Mouse (Mus musculus) MEL (cell line): ENCODE measurements around the gene Rab30. TPM values are rescaled to one million over a fixed set of nuclear protein-coding genes. Genes with fewer than 3 reads are reported as not detected.

Experiments
- DNase-seq: peaks from one replicate; pipeline ENCODE4 v3.0.0; 2011; ENCODE audit warnings: low read depth, low spot score
- H3K27ac ChIP-seq: 2 replicates; pipeline ENCODE4 v1.5.1; 2012; ENCODE audit warnings: low read depth, mild to moderate bottlenecking, control low read depth, low read length, moderate library complexity; ENCODE audit not compliant: control insufficient read depth
- H3K27me3 ChIP-seq, 2 experiments: fragments of 150-350 bp in 1 of 2; sonication (generic) in 1 of 2; 2 replicates each; pipeline ENCODE4 v1.6.1; 2012; ENCODE audit warnings: low read length in 2 of 2, mild to moderate bottlenecking in 2 of 2, improper control_type of control experiment in 1 of 2, moderate library complexity in 1 of 2; ENCODE audit not compliant: insufficient read depth in 2 of 2, control insufficient read depth in 1 of 2
- H3K36me3 ChIP-seq, 2 experiments: 2 replicates each; pipeline ENCODE4 v1.6.1; 2012 to 2014; ENCODE audit warnings: low read length in 2 of 2, improper control_type of control experiment in 1 of 2, inconsistent platforms in 1 of 2, mild to moderate bottlenecking in 1 of 2; ENCODE audit not compliant: insufficient read depth in 2 of 2, control insufficient read depth in 1 of 2
- H3K4me1 ChIP-seq, 2 experiments: fragments of 150-350 bp in 1 of 2; sonication (generic) in 1 of 2; 2 replicates each; pipeline ENCODE4 v1.6.1; 2012; ENCODE audit warnings: low read length in 2 of 2, improper control_type of control experiment in 1 of 2, mild to moderate bottlenecking in 1 of 2; ENCODE audit not compliant: insufficient read depth in 2 of 2, control insufficient read depth in 1 of 2
- H3K4me3 ChIP-seq, 2 experiments: fragments of 150-350 bp in 1 of 2; sonication (generic) in 1 of 2; 2 replicates each; pipeline ENCODE4 v1.5.1; 2012; ENCODE audit warnings: low read depth in 2 of 2, low read length in 2 of 2, mild to moderate bottlenecking in 2 of 2, moderate library complexity in 2 of 2, control low read depth in 1 of 2, improper control_type of control experiment in 1 of 2; ENCODE audit not compliant: control insufficient read depth in 1 of 2, insufficient read depth in 1 of 2
- H3K79me2 ChIP-seq: 2 replicates; pipeline ENCODE4 v1.6.1; 2012; ENCODE audit warnings: mild to moderate bottlenecking, low read length, moderate library complexity; ENCODE audit not compliant: control insufficient read depth, poor library complexity, insufficient read depth
- H3K9ac ChIP-seq: 2 replicates; pipeline ENCODE4 v1.6.1; 2012; ENCODE audit warnings: low read depth, mild to moderate bottlenecking, control low read depth, low read length, moderate library complexity; ENCODE audit not compliant: control insufficient read depth, poor library complexity, severe bottlenecking
- H3K9me3 ChIP-seq: fragments of 150-350 bp; sonication (generic); replicated peaks from 2 replicates; pipeline ENCODE4 v1.6.1; 2012; ENCODE audit warnings: mild to moderate bottlenecking, low read length, improper control_type of control experiment, moderate library complexity; ENCODE audit not compliant: insufficient read depth
- BHLHE40 ChIP-seq: IDR thresholded peaks from 2 replicates; pipeline ENCODE4 v1.6.1; 2012; ENCODE audit warnings: low read depth, mild to moderate bottlenecking, inconsistent platforms, low read length, improper control_type of control experiment, borderline replicate concordance
- CHD2 ChIP-seq: IDR thresholded peaks from 2 replicates; pipeline ENCODE4 v1.6.1; 2011; ENCODE audit warnings: low read length, improper control_type of control experiment
- CTCF ChIP-seq, 3 experiments: IDR thresholded peaks in 2 of 3; conservative IDR thresholded peaks in 1 of 3; 2 replicates each; pipeline ENCODE4 v1.5.1; 2011 to 2012; ENCODE audit warnings: low read length in 3 of 3, low read depth in 2 of 3, mild to moderate bottlenecking in 2 of 3, improper control_type of control experiment in 1 of 3, inconsistent platforms in 1 of 3, mixed read lengths in 1 of 3, moderate library complexity in 1 of 3; ENCODE audit not compliant: control insufficient read depth in 1 of 3, insufficient read depth in 1 of 3, poor library complexity in 1 of 3, severe bottlenecking in 1 of 3
- EP300 ChIP-seq, 2 experiments: IDR thresholded peaks; 2 replicates each; pipeline ENCODE4 v1.6.1; 2011; ENCODE audit warnings: improper control_type of control experiment in 2 of 2, low read length in 2 of 2, low read depth in 1 of 2, mild to moderate bottlenecking in 1 of 2
- HCFC1 ChIP-seq: IDR thresholded peaks from 2 replicates; pipeline ENCODE4 v1.6.1; 2012; ENCODE audit warnings: low read depth, mild to moderate bottlenecking, inconsistent platforms, low read length, improper control_type of control experiment, moderate library complexity
- MAX ChIP-seq: IDR thresholded peaks from 2 replicates; pipeline ENCODE4 v1.6.1; 2011; ENCODE audit warnings: low read length, improper control_type of control experiment
- MAZ ChIP-seq: IDR thresholded peaks from 2 replicates; pipeline ENCODE4 v1.6.1; 2012; ENCODE audit warnings: low read depth, mild to moderate bottlenecking, inconsistent platforms, low read length, improper control_type of control experiment
- MEF2A ChIP-seq: IDR thresholded peaks from 2 replicates; pipeline ENCODE4 v1.6.1; 2014; ENCODE audit warnings: low read depth, mild to moderate bottlenecking, inconsistent platforms, low read length, improper control_type of control experiment; ENCODE audit not compliant: poor library complexity, insufficient replicate concordance, severe bottlenecking; ENCODE audit errors: extremely low read depth
- MYB ChIP-seq: IDR thresholded peaks from 2 replicates; pipeline ENCODE4 v1.6.1; 2011; ENCODE audit warnings: mild to moderate bottlenecking, low read depth, low read length, improper control_type of control experiment
- MYC ChIP-seq: IDR thresholded peaks from 2 replicates; pipeline ENCODE4 v1.6.1; 2011; ENCODE audit warnings: low read depth, mild to moderate bottlenecking, low read length, improper control_type of control experiment, moderate library complexity
- NRF1 ChIP-seq: IDR thresholded peaks from 2 replicates; pipeline ENCODE4 v1.6.1; 2014; ENCODE audit warnings: low read depth, mild to moderate bottlenecking, inconsistent platforms, low read length, improper control_type of control experiment, moderate library complexity; ENCODE audit not compliant: poor library complexity, insufficient read depth, severe bottlenecking
- POLR2AphosphoS5 ChIP-seq: IDR thresholded peaks from 2 replicates; pipeline ENCODE4 v1.6.1; 2012; ENCODE audit warnings: low read depth, borderline replicate concordance, mild to moderate bottlenecking, inconsistent platforms, low read length, moderate library complexity, mixed read lengths
- RAD21 ChIP-seq: IDR thresholded peaks from 2 replicates; pipeline ENCODE4 v1.6.1; 2011; ENCODE audit warnings: mild to moderate bottlenecking, low read depth, low read length, improper control_type of control experiment
- RCOR1 ChIP-seq: IDR thresholded peaks from 2 replicates; pipeline ENCODE4 v1.6.1; 2012; ENCODE audit warnings: low read depth, mild to moderate bottlenecking, inconsistent platforms, low read length, improper control_type of control experiment
- SIN3A ChIP-seq: IDR thresholded peaks from 2 replicates; pipeline ENCODE4 v1.6.1; 2012; ENCODE audit warnings: low read length, improper control_type of control experiment, inconsistent platforms
- TAL1 ChIP-seq: IDR thresholded peaks from 2 replicates; pipeline ENCODE4 v1.6.1; 2012; ENCODE audit warnings: mild to moderate bottlenecking, inconsistent platforms, low read length, moderate library complexity, mixed read lengths
- USF1 ChIP-seq: IDR thresholded peaks from 2 replicates; pipeline ENCODE4 v1.6.1; 2014; ENCODE audit warnings: low read depth, mild to moderate bottlenecking, inconsistent platforms, low read length, improper control_type of control experiment, moderate library complexity
- ZC3H11A ChIP-seq: IDR thresholded peaks from 2 replicates; pipeline ENCODE4 v1.6.1; 2012; ENCODE audit warnings: low read depth, mild to moderate bottlenecking, inconsistent platforms, low read length, improper control_type of control experiment
- ZMIZ1 ChIP-seq: IDR thresholded peaks from 2 replicates; pipeline ENCODE4 v1.6.1; 2012; ENCODE audit warnings: low read depth, mild to moderate bottlenecking, inconsistent platforms, low read length, improper control_type of control experiment, moderate library complexity
- ZNF384 ChIP-seq: IDR thresholded peaks from 2 replicates; pipeline ENCODE4 v1.6.1; 2012; ENCODE audit warnings: low read depth, mild to moderate bottlenecking, inconsistent platforms, low read length, improper control_type of control experiment
- polyA plus RNA-seq, 2 experiments: library from polyadenylated mRNA; stranded (reverse) in 1 of 2; unstranded in 1 of 2; fragments of >175 nt in 1 of 2; fragments of >200 nt in 1 of 2; gene quantifications; 2 replicates each; pipeline versions ENCODE4 v1.2.1 to v1.2.4; 2012; ENCODE audit warnings: low replicate concordance in 2 of 2, low read depth in 1 of 2; ENCODE audit not compliant: insufficient read length in 2 of 2, insufficient read depth in 1 of 2, missing spikeins in 1 of 2
- total RNA-seq: library from RNA; depleted of rRNA; stranded (reverse); fragments of 300-350 nt; gene quantifications from 2 replicates; pipeline ENCODE4 v1.2.3, GENCODE M21; 2012

The Rab30 gene
- total and polyA plus RNA-seq, 3 experiments = 1.3 TPM; not detected in 1

GRCm38 (mm10) chr7:92827981-92828380 lies 86.6 kb downstream of the Rab30 start:
- Histone ChIP-seq H3K4me3 (no peak overlapping the region), H3K27ac (no peak overlapping the region), H3K27me3 (no peaks in the 10 kb centered on the region; a peak in 1 of 4 replicates), H3K79me2 (no peaks in the 10 kb centered on the region), H3K9me3 (no peaks in the 10 kb centered on the region), H3K4me1 (no peaks in the 10 kb centered on the region), H3K9ac (no peak overlapping the region), H3K36me3 (no peaks in the 10 kb centered on the region)
- DNase-seq = no peak
- TF ChIP-seq POLR2AphosphoS5 (no peak), RAD21 (no peak), ZMIZ1 (no peak), MEF2A (no peak), CHD2 (no peak), EP300 (IDR thresholded peaks at IDR 0.05; ENCODE audit: low read depth in 1 of 2, low read length in 2 of 2) (no peak), ZNF384 (no peak), MAZ (no peak), CTCF (IDR thresholded peaks at IDR 0.05 in 2 of 3, conservative IDR thresholded peaks at IDR 0.05 in 1 of 3; ENCODE audit: control insufficient read depth in 1 of 3, insufficient read depth in 1 of 3, low read depth in 2 of 3, low read length in 3 of 3, poor library complexity in 1 of 3, severe bottlenecking in 1 of 3) (no peak), TAL1 (no peak), HCFC1 (no peak), USF1 (no peak), ZC3H11A (no peak)

- Histone ChIP-seq H3K4me3 (no peak overlapping the region), H3K9me3 (no peaks in the 10 kb centered on the region), H3K27me3 (no peaks in the 10 kb centered on the region; a peak in 1 of 4 replicates), H3K4me1 (no peaks in the 10 kb centered on the region), H3K27ac (no peak overlapping the region), H3K36me3 (no peaks in the 10 kb centered on the region), H3K9ac (no peak overlapping the region), H3K79me2 (no peaks in the 10 kb centered on the region)
- DNase-seq = no peak
- TF ChIP-seq BHLHE40 = no peak
Measured at GRCm38 (mm10) chr7:92832395-92832794, 91.0 kb downstream of the Rab30 start.

DNA sequence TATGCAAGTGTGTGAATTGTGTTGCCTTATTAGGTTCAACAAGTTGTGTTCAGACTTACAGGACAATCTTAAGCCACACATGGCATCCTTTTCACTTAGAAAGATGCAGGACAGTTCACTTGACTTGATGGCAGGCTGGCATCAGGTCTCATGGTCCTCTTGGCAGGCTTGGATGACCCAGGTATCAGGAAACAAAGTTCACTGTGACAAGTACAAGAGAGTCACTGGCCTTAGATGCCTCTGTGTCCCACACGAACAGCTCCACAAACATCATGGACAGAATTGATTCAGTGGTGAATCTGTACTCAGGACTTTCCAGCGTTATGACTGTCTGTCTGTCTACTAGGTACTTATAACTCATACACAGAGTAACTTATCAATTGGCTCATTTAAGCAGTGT lies 93.0 kb downstream of the Rab30 start:
- no peaks in the 10 kb centered on the region for H3K79me2 ChIP-seq
- H3K27me3 ChIP-seq = no peaks in the 10 kb centered on the region
- H3K36me3 ChIP-seq = no peaks in the 10 kb centered on the region
- no peak overlapping the region for H3K4me3 ChIP-seq
- H3K27ac ChIP-seq = no peak overlapping the region
- no peak for DNase-seq
- no peaks in the 10 kb centered on the region for H3K9me3 ChIP-seq
- TF ChIP-seq ZNF384 = no peak
- TF ChIP-seq MAX = no peak
- TF ChIP-seq NRF1 = no peak
- TF ChIP-seq BHLHE40 = no peak
- TF ChIP-seq TAL1 = no peak
- TF ChIP-seq USF1 = no peak
- TF ChIP-seq MEF2A = no peak
- TF ChIP-seq MYB = no peak
- no peak for TF ChIP-seq SIN3A
- TF ChIP-seq EP300 (IDR thresholded peaks at IDR 0.05; ENCODE audit: low read depth in 1 of 2, low read length in 2 of 2) = no peak
- TF ChIP-seq HCFC1 = no peak
- no peak for TF ChIP-seq RCOR1
- no peak for TF ChIP-seq MYC
- TF ChIP-seq POLR2AphosphoS5 = no peak
- H3K4me1 ChIP-seq = no peaks in the 10 kb centered on the region
- H3K9ac ChIP-seq = no peak overlapping the region
